Mouse (Mus musculus) right cerebral cortex, postnatal 36 days (tissue): ENCODE results near the gene Gm26602.

Experiments
- DNase-seq, 2 experiments: peaks; one replicate each; pipeline ENCODE4 v3.0.0; 2022; ENCODE audit warnings: low spot score in 2 of 2, mixed read lengths in 1 of 2

Gm26602 gene

GRCm38 (mm10) chr10:79959847-79960601 lies 49.4 kb downstream of the Gm26602 start, which contains the start of gene Wdr18:
TSS of gene Wdr18 (plus strand) at chr10:79960152.
- DNase-seq: peak; percentile 99 to 100
